Mouse (Mus musculus): ENCODE measurements around the gene Nbea.
"Not testable (repeated sequence)": the region's sequence is repeated elsewhere in the genome, so short reads cannot be mapped to it uniquely, and the experiment has no call there.

Gene Nbea

GRCm38 (mm10) chr3:56034596-56034995, 148.9 kb downstream of the Nbea start:
- no peak for DNase-seq (ENCODE audit: low spot score in 2 of 2)

GRCm38 (mm10) chr3:56018494-56018893, 165.0 kb downstream of the Nbea start:
- no peak for DNase-seq (ENCODE audit: low spot score in 2 of 2)

GRCm38 (mm10) chr3:56011132-56011531, 172.4 kb downstream of the Nbea start:
- DNase-seq (ENCODE audit: low spot score in 2 of 2): no peak

GRCm38 (mm10) chr3:56007991-56008390, 175.5 kb downstream of the Nbea start:
- no peak for DNase-seq (ENCODE audit: low spot score in 2 of 2)

- DNase-seq (ENCODE audit: low spot score in 2 of 2): no peak
Measured at GRCm38 (mm10) chr3:56000259-56000658, 183.2 kb downstream of the Nbea start.

GRCm38 (mm10) chr3:55978361-55978760, 205.1 kb downstream of the Nbea start:
- no peak for DNase-seq (ENCODE audit: low spot score in 2 of 2)

- not testable (repeated sequence) for DNase-seq (ENCODE audit: low spot score in 2 of 2)
Measured at GRCm38 (mm10) chr3:55976986-55977385, 206.5 kb downstream of the Nbea start.

- DNase-seq (ENCODE audit: low spot score in 2 of 2): no peak
Measured at GRCm38 (mm10) chr3:55965723-55966156, 217.8 kb downstream of the Nbea start.

GRCm38 (mm10) chr3:55963032-55963431, 220.5 kb downstream of the Nbea start:
- DNase-seq (ENCODE audit: low spot score in 2 of 2): no peak

- DNase-seq (ENCODE audit: low spot score in 2 of 2): no peak
Measured at GRCm38 (mm10) chr3:55949994-55950393, 233.5 kb downstream of the Nbea start.

GRCm38 (mm10) chr3:55949148-55949547, 234.4 kb downstream of the Nbea start:
- no peak for DNase-seq (ENCODE audit: low spot score in 2 of 2)

- no peak for DNase-seq (ENCODE audit: low spot score in 2 of 2)
Measured at GRCm38 (mm10) chr3:55927343-55927742, 256.2 kb downstream of the Nbea start.

GRCm38 (mm10) chr3:55909290-55909689, 274.2 kb downstream of the Nbea start:
- no peak for DNase-seq (ENCODE audit: low spot score in 2 of 2)

- DNase-seq (ENCODE audit: low spot score in 2 of 2): no peak
Measured at GRCm38 (mm10) chr3:55890574-55890973, 292.9 kb downstream of the Nbea start.

GRCm38 (mm10) chr3:55889227-55889626, 294.3 kb downstream of the Nbea start:
- no peak for DNase-seq (ENCODE audit: low spot score in 2 of 2)

GRCm38 (mm10) chr3:55887829-55888210, 295.7 kb downstream of the Nbea start:
- no peak for DNase-seq (ENCODE audit: low spot score in 2 of 2)

- no peak for DNase-seq (ENCODE audit: low spot score in 2 of 2)
Measured at GRCm38 (mm10) chr3:55887193-55887828, 296.2 kb downstream of the Nbea start.

- no peak for DNase-seq (ENCODE audit: low spot score in 2 of 2)
Measured at GRCm38 (mm10) chr3:55872944-55873924, 310.3 kb downstream of the Nbea start.

- DNase-seq (ENCODE audit: low spot score in 2 of 2): no peak
Measured at GRCm38 (mm10) chr3:55852488-55852887, 331.0 kb downstream of the Nbea start.

- DNase-seq (ENCODE audit: low spot score in 2 of 2): no peak
Measured at GRCm38 (mm10) chr3:55847115-55847514, 336.4 kb downstream of the Nbea start.

GRCm38 (mm10) chr3:55837188-55837587, 346.3 kb downstream of the Nbea start:
- DNase-seq (ENCODE audit: low spot score in 2 of 2): no peak

GRCm38 (mm10) chr3:55835207-55835606, 348.3 kb downstream of the Nbea start:
- DNase-seq (ENCODE audit: low spot score in 2 of 2): no peak

GRCm38 (mm10) chr3:55830226-55830625, 353.3 kb downstream of the Nbea start:
- DNase-seq (ENCODE audit: low spot score in 2 of 2): no peak

Data from spleen, postnatal 14 days (tissue).